Mouse (Mus musculus) hindbrain, embryonic 15.5 days (tissue): ENCODE measurements around the gene Gm49510. TPM values are rescaled to one million over a fixed set of nuclear protein-coding genes. Genes with fewer than 3 reads are reported as not detected.

Experiments used
- ATAC-seq: fragments of 200-750 bp; cut with Nextera tagmentation; 2 replicates; pipeline ENCODE4 v1.8.0; 2017; ENCODE audit warnings: low read depth, moderate number of reproducible peaks, moderate TSS enrichment; ENCODE audit not compliant: low FRiP score
- H3K27ac ChIP-seq: fragments of 300-500 bp; sonication (generic); replicated peaks from 2 replicates; pipeline ENCODE4 v1.5.1; 2015; ENCODE audit warnings: mild to moderate bottlenecking, inconsistent platforms
- H3K27me3 ChIP-seq: fragments of 300-500 bp; sonication (generic); 2 replicates; pipeline ENCODE4 v1.6.1; 2015; ENCODE audit warnings: control low read depth, inconsistent platforms
- H3K36me3 ChIP-seq: fragments of 300-500 bp; sonication (generic); 2 replicates; pipeline ENCODE4 v1.6.1; 2015; ENCODE audit warnings: control low read depth, inconsistent platforms
- H3K4me1 ChIP-seq: fragments of 300-500 bp; sonication (generic); replicated peaks from 2 replicates; pipeline ENCODE4 v1.6.1; 2015; ENCODE audit warnings: control low read depth, inconsistent platforms
- H3K4me2 ChIP-seq: fragments of 300-500 bp; sonication (generic); 2 replicates; pipeline ENCODE4 v1.6.1; 2015; ENCODE audit warnings: moderate library complexity, mild to moderate bottlenecking, inconsistent platforms
- H3K4me3 ChIP-seq: fragments of 300-500 bp; sonication (generic); 2 replicates; pipeline ENCODE4 v1.5.1; 2015; ENCODE audit warnings: mild to moderate bottlenecking, inconsistent platforms
- H3K9ac ChIP-seq: fragments of 300-500 bp; sonication (generic); 2 replicates; pipeline ENCODE4 v1.6.1; 2015; ENCODE audit warnings: inconsistent platforms
- H3K9me3 ChIP-seq: fragments of 300-500 bp; sonication (generic); 2 replicates; pipeline ENCODE4 v1.6.1; 2016; ENCODE audit warnings: control low read depth, inconsistent platforms
- WGBS: fragments of 180-500 bp; shearing (Covaris S2); methylation state at CpG from one replicate; pipeline ENCODE4 v1.1.7; 2015; 5-methylcytosine and 5-hydroxymethylcytosine counted together
- polyA plus RNA-seq: library from polyadenylated mRNA; unstranded; fragments of >200 nt; fragmentation: Nextera tagmentation; extraction: Ambion mirVana; gene quantifications from 2 replicates; pipeline ENCODE4 v1.2.1, GENCODE M21; 2015

Gene Gm49510
- not detected in 2 replicates for polyA plus RNA-seq

- H3K27me3 ChIP-seq = peaks cover 15% of the 10 kb centered on the region; the same call in 1 of the 2 replicates
- no peaks in the 10 kb centered on the region for H3K9me3 ChIP-seq
- 4% methylated on average over 19 of the region's 20 CpGs for WGBS
- no peak for ATAC-seq
- H3K4me3 ChIP-seq = peak within 1 kb of the TSS; percentile 59
- no peak within 1 kb of the TSS for H3K27ac ChIP-seq
- H3K9ac ChIP-seq = peak within 1 kb of the TSS; percentile 59
- no peaks in the 10 kb centered on the region for H3K36me3 ChIP-seq
- peaks cover 21% of the 10 kb centered on the region for H3K4me1 ChIP-seq
- peak within 1 kb of the TSS; percentile 98 for H3K4me2 ChIP-seq
Observed at GRCm38 (mm10) chr15:78899409-78899739, at the start of gene Gm49510. TSS of gene Gm49510 (plus strand) at chr15:78899667.

- ATAC-seq = no peak
- Histone ChIP-seq H3K9me3 (no peaks in the 10 kb centered on the region), H3K9ac (no peak overlapping the region), H3K27me3 (no peaks in the 10 kb centered on the region), H3K27ac (no peak overlapping the region), H3K4me2 (no peak overlapping the region), H3K36me3 (no peaks in the 10 kb centered on the region), H3K4me3 (no peak overlapping the region), H3K4me1 (peaks cover 11% of the 10 kb centered on the region)
- WGBS = 64% methylated on average over 15 of the region's 15 CpGs
Observed at GRCm38 (mm10) chr15:78850059-78850824, 49.2 kb upstream of the Gm49510 start.

DNA sequence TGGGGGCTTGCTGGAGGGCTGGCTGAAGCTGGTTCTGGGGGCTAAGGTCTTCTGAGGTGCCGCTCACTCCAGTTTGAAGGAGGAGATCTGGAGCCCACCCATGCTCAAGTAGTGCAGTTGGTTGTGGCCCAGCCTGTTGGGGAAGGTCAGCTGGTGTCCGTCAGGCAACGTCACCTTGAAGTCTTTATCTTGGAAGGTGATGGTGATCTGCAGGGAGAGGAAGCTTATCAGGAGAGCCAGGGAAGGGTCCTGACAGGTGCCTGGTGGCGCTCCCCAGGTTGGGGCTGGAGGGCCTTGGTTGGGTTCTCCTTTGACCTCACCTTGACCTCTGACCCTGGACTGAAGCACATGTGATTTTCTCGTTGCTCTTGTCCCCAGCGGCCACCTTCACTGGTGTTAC is 48.5 kb upstream of the Gm49510 start:
- Histone ChIP-seq H3K4me1 (peaks cover 4% of the 10 kb centered on the region), H3K27ac (no peak overlapping the region), H3K4me3 (no peak overlapping the region), H3K27me3 (no peaks in the 10 kb centered on the region), H3K9ac (no peak overlapping the region), H3K36me3 (no peaks in the 10 kb centered on the region), H3K4me2 (no peak overlapping the region), H3K9me3 (no peaks in the 10 kb centered on the region)
- no peak for ATAC-seq
- WGBS = 82% methylated on average over 6 of the region's 6 CpGs

- no peak overlapping the region for H3K27ac ChIP-seq
- no peak overlapping the region for H3K4me3 ChIP-seq
- no peaks in the 10 kb centered on the region for H3K27me3 ChIP-seq
- peak overlapping the region; percentile 36 for H3K4me2 ChIP-seq
- H3K4me1 ChIP-seq = no peaks in the 10 kb centered on the region
- H3K9me3 ChIP-seq = no peaks in the 10 kb centered on the region
- WGBS = 16% methylated on average over 13 of the region's 13 CpGs
- ATAC-seq = peak; percentile 77; the same call in 1 of the 2 replicates
- no peaks in the 10 kb centered on the region for H3K36me3 ChIP-seq
- no peak overlapping the region for H3K9ac ChIP-seq
Observed at GRCm38 (mm10) chr15:78851505-78852153, 47.8 kb upstream of the Gm49510 start.

GRCm38 (mm10) chr15:78855303-78855965 is 44.0 kb upstream of the Gm49510 start, which contains the start of gene Lgals2:
TSS of gene Lgals2 (minus strand) at chr15:78855529.
- WGBS = 80% methylated on average over 8 of the region's 8 CpGs
- H3K36me3 ChIP-seq = no peaks in the 10 kb centered on the region
- no peak for ATAC-seq
- H3K27ac ChIP-seq = no peak within 1 kb of the TSS
- no peak within 1 kb of the TSS for H3K9ac ChIP-seq
- no peaks in the 10 kb centered on the region for H3K27me3 ChIP-seq
- no peaks in the 10 kb centered on the region for H3K4me1 ChIP-seq
- H3K9me3 ChIP-seq = no peaks in the 10 kb centered on the region
- H3K4me2 ChIP-seq = no peak within 1 kb of the TSS
- no peak within 1 kb of the TSS for H3K4me3 ChIP-seq

- H3K27me3 ChIP-seq = no peaks in the 10 kb centered on the region
- no peak overlapping the region for H3K4me2 ChIP-seq
- ATAC-seq = no peak
- no peaks in the 10 kb centered on the region for H3K4me1 ChIP-seq
- WGBS = 68% methylated on average over 7 of the region's 7 CpGs
- H3K4me3 ChIP-seq = no peak overlapping the region
- H3K9me3 ChIP-seq = no peaks in the 10 kb centered on the region
- H3K27ac ChIP-seq = no peak overlapping the region
- H3K9ac ChIP-seq = no peak overlapping the region
- no peaks in the 10 kb centered on the region for H3K36me3 ChIP-seq
Observed at GRCm38 (mm10) chr15:78857009-78857408, 42.5 kb upstream of the Gm49510 start.

GRCm38 (mm10) chr15:78859311-78859710 is 40.2 kb upstream of the Gm49510 start:
- no peaks in the 10 kb centered on the region for H3K4me1 ChIP-seq
- no peak for ATAC-seq
- H3K36me3 ChIP-seq = no peaks in the 10 kb centered on the region
- 83% methylated on average over 4 of the region's 4 CpGs for WGBS
- no peak overlapping the region for H3K4me3 ChIP-seq
- H3K4me2 ChIP-seq = no peak overlapping the region
- H3K9ac ChIP-seq = no peak overlapping the region
- no peaks in the 10 kb centered on the region for H3K9me3 ChIP-seq
- H3K27ac ChIP-seq = no peak overlapping the region
- no peaks in the 10 kb centered on the region for H3K27me3 ChIP-seq

DNA sequence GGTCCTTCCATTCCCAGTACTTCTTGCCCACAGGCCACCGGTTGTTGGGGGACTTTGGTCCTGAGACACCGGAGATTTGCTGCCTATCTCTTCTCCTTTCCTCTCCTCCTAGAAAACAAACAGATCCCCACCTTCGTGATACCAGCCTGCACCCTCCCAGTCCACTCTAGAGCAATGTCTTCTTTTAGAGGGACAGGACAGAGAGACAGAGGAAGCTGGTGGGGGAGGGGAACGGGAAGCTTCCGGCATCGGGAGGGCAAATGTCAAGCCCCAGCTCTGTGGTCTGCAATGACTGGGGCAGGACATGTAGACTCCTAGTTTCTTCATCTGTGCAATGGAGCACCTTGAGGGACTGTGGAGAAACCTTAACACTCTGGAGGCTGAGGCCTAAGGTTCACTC is 39.8 kb upstream of the Gm49510 start:
- WGBS = 86% methylated on average over 6 of the region's 6 CpGs
- no peak overlapping the region for H3K4me2 ChIP-seq
- no peak overlapping the region for H3K27ac ChIP-seq
- no peaks in the 10 kb centered on the region for H3K36me3 ChIP-seq
- ATAC-seq = no peak
- H3K4me1 ChIP-seq = no peaks in the 10 kb centered on the region
- H3K9ac ChIP-seq = no peak overlapping the region
- H3K4me3 ChIP-seq = no peak overlapping the region
- H3K9me3 ChIP-seq = no peaks in the 10 kb centered on the region
- H3K27me3 ChIP-seq = no peaks in the 10 kb centered on the region

GRCm38 (mm10) chr15:78862280-78862679 is 37.2 kb upstream of the Gm49510 start:
- H3K9me3 ChIP-seq = no peaks in the 10 kb centered on the region
- H3K27ac ChIP-seq = no peak overlapping the region
- H3K4me3 ChIP-seq = no peak overlapping the region
- no peak overlapping the region for H3K4me2 ChIP-seq
- H3K36me3 ChIP-seq = no peaks in the 10 kb centered on the region
- H3K27me3 ChIP-seq = no peaks in the 10 kb centered on the region
- no peak overlapping the region for H3K9ac ChIP-seq
- ATAC-seq = no peak
- H3K4me1 ChIP-seq = no peaks in the 10 kb centered on the region
- 86% methylated on average over 5 of the region's 5 CpGs for WGBS

GRCm38 (mm10) chr15:78863154-78863553 is 36.3 kb upstream of the Gm49510 start:
- 85% methylated on average over 2 of the region's 2 CpGs for WGBS
- no peak overlapping the region for H3K9ac ChIP-seq
- H3K27ac ChIP-seq = no peak overlapping the region
- no peaks in the 10 kb centered on the region for H3K4me1 ChIP-seq
- no peaks in the 10 kb centered on the region for H3K27me3 ChIP-seq
- H3K9me3 ChIP-seq = no peaks in the 10 kb centered on the region
- H3K4me3 ChIP-seq = no peak overlapping the region
- no peaks in the 10 kb centered on the region for H3K36me3 ChIP-seq
- no peak for ATAC-seq
- no peak overlapping the region for H3K4me2 ChIP-seq

DNA sequence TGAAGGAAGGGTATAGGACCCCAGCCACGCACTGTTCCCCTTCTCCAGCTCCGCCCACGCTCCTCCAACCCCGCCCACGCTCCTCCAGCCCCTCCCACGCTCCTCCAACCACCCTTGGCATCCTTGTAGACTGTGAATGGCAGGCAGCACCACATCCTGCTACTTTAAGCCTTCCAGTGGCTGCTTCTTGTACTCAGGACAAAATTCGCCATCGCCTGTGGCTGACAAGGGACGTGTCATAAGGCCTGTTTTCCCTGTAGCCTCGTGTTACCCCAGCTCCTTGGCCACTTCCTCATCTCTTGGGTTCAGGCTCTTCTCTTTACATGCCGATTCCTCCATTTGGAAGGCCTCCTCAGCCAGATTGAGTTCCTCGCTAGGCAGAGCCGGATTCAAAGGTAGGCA is 35.6 kb upstream of the Gm49510 start:
- Histone ChIP-seq H3K4me2 (no peak overlapping the region), H3K4me3 (no peak overlapping the region), H3K9me3 (no peaks in the 10 kb centered on the region), H3K27me3 (no peaks in the 10 kb centered on the region), H3K9ac (no peak overlapping the region), H3K36me3 (no peaks in the 10 kb centered on the region), H3K27ac (no peak overlapping the region), H3K4me1 (0 out of 2 replicates have a peak, but pooled peaks cover 3% of the 10 kb centered on the region)
- ATAC-seq = no peak
- WGBS = 49% methylated on average over 13 of the region's 13 CpGs

- H3K4me2 ChIP-seq = peak overlapping the region; percentile 14; the same call in 1 of the 2 replicates
- H3K9ac ChIP-seq = no peak overlapping the region
- no peaks in the 10 kb centered on the region for H3K9me3 ChIP-seq
- H3K36me3 ChIP-seq = no peaks in the 10 kb centered on the region
- ATAC-seq = peak; percentile 76
- WGBS = 30% methylated on average over 9 of the region's 9 CpGs
- no peak overlapping the region for H3K4me3 ChIP-seq
- no peaks in the 10 kb centered on the region for H3K27me3 ChIP-seq
- peak overlapping the region; percentile 74 for H3K27ac ChIP-seq
- H3K4me1 ChIP-seq = 0 out of 2 replicates have a peak, but pooled peaks cover 5% of the 10 kb centered on the region
Observed at GRCm38 (mm10) chr15:78868398-78868797, 31.1 kb upstream of the Gm49510 start.
